Mouse (Mus musculus): Measurements from ENCODE around the gene Tgfb3. TPM values are rescaled to one million over a fixed set of nuclear protein-coding genes. Genes with fewer than 3 reads are reported as not detected.
A peak's percentile ranks its signal among the peaks of the same experiment; 100 is the strongest.

The Tgfb3 gene
- polyA plus RNA-seq, 1 experiment from 2014 or later: 5.7 TPM

- 70% methylated on average over 4 of the region's 4 CpGs for WGBS
- DNase-seq (ENCODE audit: low spot score) (no peak), ATAC-seq (ENCODE audit: low FRiP score) (no peak)
- H3K9ac ChIP-seq (ENCODE audit: low read depth, low read length): no peak overlapping the region
- no peak overlapping the region for H3K4me2 ChIP-seq (replicated peaks; ENCODE audit: low read depth, low read length)
- H3K36me3 ChIP-seq (ENCODE audit: control insufficient read depth, insufficient read depth, low read length): no peaks in the 10 kb centered on the region
- H3K4me1 ChIP-seq (replicated peaks; ENCODE audit: control insufficient read depth, insufficient read depth, low read length): 0 out of 2 replicates have a peak, but pooled peaks cover 2% of the 10 kb centered on the region
- H3K9me3 ChIP-seq (ENCODE audit: control insufficient read depth, low read length): no peaks in the 10 kb centered on the region
- no peak overlapping the region for H3K4me3 ChIP-seq (ENCODE audit: low read depth, low read length)
- no peak overlapping the region for H3K27ac ChIP-seq (ENCODE audit: low read depth, low read length)
- no peaks in the 10 kb centered on the region for H3K27me3 ChIP-seq (ENCODE audit: control insufficient read depth, insufficient read depth, low read length)
These were observed 11.9 kb upstream of the Tgfb3 start for GRCm38 (mm10) chr12:86090764-86091163.

DNA sequence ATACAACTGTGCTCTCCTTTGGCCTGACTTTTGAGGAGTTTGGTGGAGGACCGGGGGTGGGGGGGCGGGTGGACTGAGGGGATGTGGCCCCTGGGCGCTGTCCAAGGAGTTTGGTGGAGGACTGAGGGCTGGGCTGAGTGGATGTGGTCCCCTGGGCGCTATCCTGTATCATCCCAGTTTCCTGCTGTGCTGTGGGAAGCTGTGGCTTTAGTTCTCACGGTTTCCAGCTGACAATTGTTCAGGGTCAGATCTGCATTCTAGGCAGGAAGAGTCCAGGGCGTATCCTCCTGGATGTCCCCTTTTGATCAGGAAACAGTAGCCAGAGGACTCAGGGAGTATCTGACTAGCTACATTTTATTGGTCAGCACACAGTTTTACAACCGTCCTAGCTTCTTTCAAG, 9.2 kb upstream of the Tgfb3 start:
- H3K9me3 ChIP-seq (ENCODE audit: control insufficient read depth, low read length): no peaks in the 10 kb centered on the region
- no peaks in the 10 kb centered on the region for H3K27me3 ChIP-seq (ENCODE audit: control insufficient read depth, insufficient read depth, low read length)
- H3K27ac ChIP-seq (ENCODE audit: low read depth, low read length): no peak overlapping the region
- 62% methylated on average over 7 of the region's 7 CpGs for WGBS
- DNase-seq (ENCODE audit: low spot score) (no peak), ATAC-seq (ENCODE audit: low FRiP score) (no peak)
- 0 out of 2 replicates have a peak, but pooled peaks cover 4% of the 10 kb centered on the region for H3K4me1 ChIP-seq (replicated peaks; ENCODE audit: control insufficient read depth, insufficient read depth, low read length)
- no peak overlapping the region for H3K9ac ChIP-seq (ENCODE audit: low read depth, low read length)
- no peak overlapping the region for H3K4me3 ChIP-seq (ENCODE audit: low read depth, low read length)
- H3K4me2 ChIP-seq (replicated peaks; ENCODE audit: low read depth, low read length): no peak overlapping the region
- no peaks in the 10 kb centered on the region for H3K36me3 ChIP-seq (ENCODE audit: control insufficient read depth, insufficient read depth, low read length)

- 88% methylated on average over 8 of the region's 8 CpGs for WGBS
- ATAC-seq (ENCODE audit: low FRiP score): no peak
- no peaks in the 10 kb centered on the region for H3K27me3 ChIP-seq (ENCODE audit: control insufficient read depth, insufficient read depth, low read length)
These were observed 7.7 kb upstream of the Tgfb3 start for GRCm38 (mm10) chr12:86086550-86086949.

DNA sequence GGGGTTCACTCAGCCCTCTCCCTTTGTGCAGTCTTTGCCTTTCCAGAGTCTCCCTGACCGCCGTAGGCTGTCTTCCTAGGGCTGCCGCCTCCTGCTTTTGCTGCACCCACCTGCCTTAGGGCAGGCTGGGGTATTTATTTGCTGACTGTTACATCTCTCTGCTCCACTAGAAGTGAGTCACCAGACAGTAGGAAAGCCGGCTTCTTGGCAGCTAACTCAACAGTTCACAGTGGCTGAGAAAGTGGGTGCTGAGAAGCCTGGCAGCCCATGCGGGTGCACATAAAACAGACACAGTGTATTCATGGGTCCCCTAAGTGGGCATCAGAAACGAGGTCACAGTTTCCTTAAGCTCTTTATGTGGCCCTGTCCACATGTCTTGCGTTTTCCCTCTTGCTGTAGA, 7.0 kb upstream of the Tgfb3 start:
- 0 out of 2 replicates have a peak, but pooled peaks cover 3% of the 10 kb centered on the region for H3K4me1 ChIP-seq (replicated peaks; ENCODE audit: control insufficient read depth, insufficient read depth, low read length)
- H3K27me3 ChIP-seq (ENCODE audit: control insufficient read depth, insufficient read depth, low read length): no peaks in the 10 kb centered on the region; the same call in 1 of the 2 replicates
- no peak overlapping the region for H3K27ac ChIP-seq (ENCODE audit: low read depth, low read length)
- ATAC-seq (ENCODE audit: low FRiP score) (no peak), DNase-seq (ENCODE audit: low spot score) (no peak)
- WGBS: 89% methylated on average over 7 of the region's 7 CpGs
- no peaks in the 10 kb centered on the region for H3K9me3 ChIP-seq (ENCODE audit: control insufficient read depth, low read length)
- no peak overlapping the region for H3K4me3 ChIP-seq (ENCODE audit: low read depth, low read length)
- no peak overlapping the region for H3K9ac ChIP-seq (ENCODE audit: low read depth, low read length)
- H3K4me2 ChIP-seq (replicated peaks; ENCODE audit: low read depth, low read length): no peak overlapping the region
- H3K36me3 ChIP-seq (ENCODE audit: control insufficient read depth, insufficient read depth, low read length): no peaks in the 10 kb centered on the region

More at GRCm38 (mm10) chr12:86086550-86086949, 7.7 kb upstream of the Tgfb3 start:
- H3K36me3 ChIP-seq (ENCODE audit: control insufficient read depth, insufficient read depth, low read length): no peaks in the 10 kb centered on the region
- DNase-seq (ENCODE audit: low spot score): no peak
- H3K4me3 ChIP-seq (ENCODE audit: low read depth, low read length): no peak overlapping the region
- no peaks in the 10 kb centered on the region for H3K9me3 ChIP-seq (ENCODE audit: control insufficient read depth, low read length)
- no peak overlapping the region for H3K27ac ChIP-seq (ENCODE audit: low read depth, low read length)
- 0 out of 2 replicates have a peak, but pooled peaks cover 3% of the 10 kb centered on the region for H3K4me1 ChIP-seq (replicated peaks; ENCODE audit: control insufficient read depth, insufficient read depth, low read length)
- no peak overlapping the region for H3K4me2 ChIP-seq (replicated peaks; ENCODE audit: low read depth, low read length)
- no peak overlapping the region for H3K9ac ChIP-seq (ENCODE audit: low read depth, low read length)

DNA sequence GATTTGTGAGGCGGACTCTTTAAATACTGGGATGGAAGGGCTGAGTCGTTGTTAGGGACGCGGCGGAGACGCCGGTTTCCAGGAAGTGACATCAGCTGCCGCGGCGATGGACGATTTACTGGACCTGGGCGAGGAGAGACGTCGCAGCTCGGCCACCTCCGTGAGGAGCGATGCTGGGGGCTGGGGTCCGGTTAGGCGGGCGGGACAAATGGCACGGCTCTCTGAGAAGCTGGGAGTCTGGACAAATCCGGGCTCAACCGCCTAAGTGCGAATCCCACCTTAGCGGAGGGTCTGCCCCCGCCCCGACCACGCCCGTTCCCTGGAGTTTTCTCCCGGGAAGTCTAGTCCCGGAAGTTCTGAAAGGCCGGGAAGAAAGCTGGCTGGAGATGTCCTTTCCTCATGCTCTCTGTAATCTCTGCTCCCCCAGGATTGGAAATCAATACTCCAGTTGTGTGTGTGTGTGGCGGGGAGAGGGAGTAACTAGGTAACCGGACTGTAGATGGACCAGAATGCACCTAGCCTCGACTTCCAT, 3.7 kb upstream of the Tgfb3 start, which contains the start of gene Ift43:
Ift43 (plus strand) TSS at position 61 of the 532 bp plus-strand sequence.
- ATAC-seq (ENCODE audit: low FRiP score) (peak; percentile 56; the same call in 1 of the 2 replicates), DNase-seq (ENCODE audit: low spot score) (peak; percentile 92)
- Histone ChIP-seq H3K9ac (ENCODE audit: low read depth, low read length) (peak within 1 kb of the TSS; percentile 56), H3K9me3 (ENCODE audit: control insufficient read depth, low read length) (no peaks in the 10 kb centered on the region), H3K36me3 (ENCODE audit: control insufficient read depth, insufficient read depth, low read length) (no peaks in the 10 kb centered on the region), H3K4me1 (replicated peaks; ENCODE audit: control insufficient read depth, insufficient read depth, low read length) (peaks cover 4% of the 10 kb centered on the region), H3K4me2 (replicated peaks; ENCODE audit: low read depth, low read length) (peak within 1 kb of the TSS; percentile 66), H3K27ac (ENCODE audit: low read depth, low read length) (no peak within 1 kb of the TSS), H3K4me3 (ENCODE audit: low read depth, low read length) (peak within 1 kb of the TSS; percentile 70), H3K27me3 (ENCODE audit: control insufficient read depth, insufficient read depth, low read length) (peaks cover 4% of the 10 kb centered on the region; the same call in 1 of the 2 replicates)
- WGBS: under 1% methylated on average over 35 of the region's 35 CpGs

DNA sequence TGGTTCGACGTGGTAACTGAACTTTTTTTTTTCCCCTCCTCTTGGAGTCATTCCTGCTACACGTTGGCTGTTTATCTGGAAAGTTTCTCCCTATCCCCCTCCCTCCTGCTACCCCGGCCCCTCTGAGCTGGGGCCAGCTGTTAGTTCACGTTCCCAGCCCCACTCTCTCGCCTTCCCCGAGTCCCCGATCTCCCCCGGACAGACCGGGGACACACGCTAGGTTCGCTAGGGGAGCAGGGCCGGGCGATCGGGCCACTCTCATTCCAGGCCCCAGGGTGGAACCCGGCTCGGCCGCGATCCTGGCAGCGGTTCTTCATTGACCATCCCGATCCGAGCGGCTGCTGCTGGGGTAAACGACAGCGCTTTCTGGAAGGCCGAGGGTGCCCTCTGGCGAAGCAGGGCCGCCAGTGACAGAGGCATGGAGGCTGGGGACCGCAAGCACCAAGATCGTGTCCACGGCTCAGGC, 394 bp upstream of the Tgfb3 start:
- Histone ChIP-seq H3K4me1 (replicated peaks; ENCODE audit: control insufficient read depth, insufficient read depth, low read length) (peaks cover 10% of the 10 kb centered on the region), H3K27ac (ENCODE audit: low read depth, low read length) (peak overlapping the region; percentile 51; the same call in 1 of the 2 replicates), H3K4me3 (ENCODE audit: low read depth, low read length) (peak overlapping the region; percentile 55), H3K4me2 (replicated peaks; ENCODE audit: low read depth, low read length) (peak overlapping the region; percentile 86), H3K9ac (ENCODE audit: low read depth, low read length) (peak overlapping the region; percentile 72), H3K27me3 (ENCODE audit: control insufficient read depth, insufficient read depth, low read length) (peaks cover 7% of the 10 kb centered on the region; the same call in 1 of the 2 replicates), H3K9me3 (ENCODE audit: control insufficient read depth, low read length) (no peaks in the 10 kb centered on the region), H3K36me3 (ENCODE audit: control insufficient read depth, insufficient read depth, low read length) (no peaks in the 10 kb centered on the region)
- peak; percentile 93 for DNase-seq (ENCODE audit: low spot score)
- WGBS: under 1% methylated on average over 31 of the region's 31 CpGs
- peak; percentile 83 for ATAC-seq (ENCODE audit: low FRiP score)

DNA sequence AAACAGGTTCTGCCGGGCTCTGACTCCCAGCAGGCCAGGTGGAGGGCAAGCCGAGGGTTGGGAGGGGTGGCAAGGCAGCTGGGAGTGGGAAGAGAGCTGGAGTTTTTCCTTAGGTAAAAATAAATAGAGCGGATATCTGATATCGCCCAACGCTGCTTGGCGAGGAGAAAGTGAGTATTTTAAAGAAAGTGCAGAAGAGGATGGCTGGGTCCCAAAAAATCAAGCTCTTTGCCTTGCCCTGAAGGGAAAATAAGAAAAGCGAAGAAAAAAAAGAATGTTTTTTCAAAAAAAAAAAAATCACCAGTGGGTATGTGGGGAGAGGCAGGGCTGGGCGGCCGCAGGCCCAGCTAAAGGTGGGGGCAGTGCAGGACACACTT, 677 bp downstream of the Tgfb3 start:
- ATAC-seq (ENCODE audit: low FRiP score) (no peak), DNase-seq (ENCODE audit: low spot score) (no peak)
- peaks cover 7% of the 10 kb centered on the region; the same call in 1 of the 2 replicates for H3K27me3 ChIP-seq (ENCODE audit: control insufficient read depth, insufficient read depth, low read length)
- H3K4me2 ChIP-seq (replicated peaks; ENCODE audit: low read depth, low read length): peak overlapping the region; percentile 86
- H3K4me1 ChIP-seq (replicated peaks; ENCODE audit: control insufficient read depth, insufficient read depth, low read length): peaks cover 9% of the 10 kb centered on the region
- 0 out of 2 replicates have a peak overlapping the region, but pooled peaks have one; percentile 20 for H3K27ac ChIP-seq (ENCODE audit: low read depth, low read length)
- no peaks in the 10 kb centered on the region for H3K9me3 ChIP-seq (ENCODE audit: control insufficient read depth, low read length)
- peak overlapping the region; percentile 72 for H3K9ac ChIP-seq (ENCODE audit: low read depth, low read length)
- WGBS: 11% methylated on average over 9 of the region's 9 CpGs
- H3K4me3 ChIP-seq (ENCODE audit: low read depth, low read length): peak overlapping the region; percentile 55
- no peaks in the 10 kb centered on the region for H3K36me3 ChIP-seq (ENCODE audit: control insufficient read depth, insufficient read depth, low read length)

- no peaks in the 10 kb centered on the region for H3K9me3 ChIP-seq (ENCODE audit: control insufficient read depth, low read length)
- no peaks in the 10 kb centered on the region for H3K36me3 ChIP-seq (ENCODE audit: control insufficient read depth, insufficient read depth, low read length)
- DNase-seq (ENCODE audit: low spot score) (peak; percentile 39), ATAC-seq (ENCODE audit: low FRiP score) (no peak)
- H3K4me1 ChIP-seq (replicated peaks; ENCODE audit: control insufficient read depth, insufficient read depth, low read length): peaks cover 7% of the 10 kb centered on the region
- H3K27ac ChIP-seq (ENCODE audit: low read depth, low read length): 0 out of 2 replicates have a peak overlapping the region, but pooled peaks have one; percentile 6
- peaks cover 7% of the 10 kb centered on the region; the same call in 1 of the 2 replicates for H3K27me3 ChIP-seq (ENCODE audit: control insufficient read depth, insufficient read depth, low read length)
- H3K4me2 ChIP-seq (replicated peaks; ENCODE audit: low read depth, low read length): peak overlapping the region; percentile 86
- 21% methylated on average over 11 of the region's 11 CpGs for WGBS
- peak overlapping the region; percentile 55 for H3K4me3 ChIP-seq (ENCODE audit: low read depth, low read length)
- H3K9ac ChIP-seq (ENCODE audit: low read depth, low read length): peak overlapping the region; percentile 37
These were observed 1.1 kb downstream of the Tgfb3 start for GRCm38 (mm10) chr12:86077736-86078135.

GRCm38 (mm10) chr12:86077322-86077721, 1.5 kb downstream of the Tgfb3 start:
- Histone ChIP-seq H3K27me3 (ENCODE audit: control insufficient read depth, insufficient read depth, low read length) (peaks cover 7% of the 10 kb centered on the region; the same call in 1 of the 2 replicates), H3K4me2 (replicated peaks; ENCODE audit: low read depth, low read length) (peak overlapping the region; percentile 86), H3K9me3 (ENCODE audit: control insufficient read depth, low read length) (no peaks in the 10 kb centered on the region), H3K4me3 (ENCODE audit: low read depth, low read length) (peak overlapping the region; percentile 55; the same call in 1 of the 2 replicates), H3K36me3 (ENCODE audit: control insufficient read depth, insufficient read depth, low read length) (no peaks in the 10 kb centered on the region), H3K27ac (ENCODE audit: low read depth, low read length) (0 out of 2 replicates have a peak overlapping the region, but pooled peaks have one; percentile 6), H3K9ac (ENCODE audit: low read depth, low read length) (peak overlapping the region; percentile 37), H3K4me1 (replicated peaks; ENCODE audit: control insufficient read depth, insufficient read depth, low read length) (peaks cover 7% of the 10 kb centered on the region)
- ATAC-seq (ENCODE audit: low FRiP score) (no peak), DNase-seq (ENCODE audit: low spot score) (no peak)
- 25% methylated on average over 8 of the region's 8 CpGs for WGBS
